Mouse (Mus musculus): ENCODE measurements around the gene Lipt2. TPM values are rescaled to one million over a fixed set of nuclear protein-coding genes. Genes with fewer than 3 reads are reported as not detected.
A peak's percentile ranks its signal among the peaks of the same experiment; 100 is the strongest.

The Lipt2 gene
- polyA plus RNA-seq, 1 experiment from 2014 or later, result 13.8 TPM

DNA sequence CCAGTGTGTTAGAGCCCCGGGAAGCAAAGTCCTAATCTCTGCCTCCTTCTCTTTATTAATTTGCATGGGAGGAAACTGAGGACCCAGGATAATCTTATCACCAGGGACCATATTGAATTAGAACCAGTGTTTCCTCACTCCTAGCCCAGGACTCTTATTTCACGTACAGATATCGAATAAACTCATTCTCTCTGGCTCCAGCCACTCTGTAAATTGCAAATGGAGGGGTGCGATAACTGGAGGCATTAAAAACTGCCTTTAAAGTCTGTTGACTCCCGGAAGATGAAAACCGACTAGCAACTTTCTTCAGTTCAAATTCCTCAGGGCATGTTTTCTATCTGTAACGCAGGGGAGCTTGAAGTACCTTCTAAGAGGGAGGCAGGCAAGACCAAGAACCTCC, 20.3 kb downstream of the Lipt2 start:
- Histone ChIP-seq H3K27me3 (ENCODE audit: control insufficient read depth, insufficient read depth, low read depth, low read length) (peaks cover 2% of the 10 kb centered on the region; the same call in 1 of the 2 replicates), H3K27ac (ENCODE audit: low read length) (no peak overlapping the region), H3K4me3 (ENCODE audit: low read length) (peak overlapping the region; percentile 50; the same call in 1 of the 2 replicates), H3K9me3 (ENCODE audit: control insufficient read depth, low read length) (no peaks in the 10 kb centered on the region), H3K4me1 (replicated peaks; ENCODE audit: control insufficient read depth, insufficient read depth, low read length) (peaks cover 10% of the 10 kb centered on the region), H3K36me3 (ENCODE audit: control insufficient read depth, insufficient read depth, low read length) (no peaks in the 10 kb centered on the region), H3K9ac (ENCODE audit: low read length) (no peak overlapping the region), H3K4me2 (ENCODE audit: low read depth, low read length) (peak overlapping the region; percentile 79)
- ATAC-seq (ENCODE audit: low read depth), result no peak
- 46% methylated on average over 7 of the region's 7 CpGs for WGBS

DNA sequence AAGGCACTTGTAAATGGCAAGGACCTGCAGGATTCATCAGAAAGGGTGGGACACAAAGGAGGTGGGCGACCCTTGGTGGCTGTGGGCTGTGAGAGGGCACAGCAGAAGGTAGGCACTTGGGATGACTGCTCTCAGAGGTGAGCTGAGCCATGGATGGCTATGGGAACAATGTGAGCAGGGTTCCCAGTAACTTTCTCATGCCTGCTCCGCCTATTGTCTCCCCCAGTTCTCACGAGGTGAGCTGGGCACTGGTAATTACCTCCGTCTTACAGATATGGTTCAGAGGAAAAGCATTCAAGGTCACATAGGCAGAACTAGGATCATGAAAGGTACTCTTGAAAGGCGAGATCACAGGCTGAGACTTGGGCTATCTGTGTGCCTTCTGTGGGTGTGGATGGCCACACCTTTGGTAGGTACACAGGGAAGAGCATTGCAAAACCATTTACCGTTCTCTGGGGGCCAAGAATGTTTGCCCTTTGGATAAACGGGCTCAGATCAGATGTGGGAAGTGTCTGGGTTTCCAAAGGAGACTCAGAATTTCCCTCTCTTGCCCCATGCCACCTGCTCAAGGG, 20.8 kb downstream of the Lipt2 start:
- H3K27ac ChIP-seq (ENCODE audit: low read length), result no peak overlapping the region
- no peaks in the 10 kb centered on the region for H3K36me3 ChIP-seq (ENCODE audit: control insufficient read depth, insufficient read depth, low read length)
- peaks cover 2% of the 10 kb centered on the region; the same call in 1 of the 2 replicates for H3K27me3 ChIP-seq (ENCODE audit: control insufficient read depth, insufficient read depth, low read depth, low read length)
- no peak overlapping the region for H3K9ac ChIP-seq (ENCODE audit: low read length)
- no peak overlapping the region for H3K4me3 ChIP-seq (ENCODE audit: low read length)
- peaks cover 10% of the 10 kb centered on the region for H3K4me1 ChIP-seq (replicated peaks; ENCODE audit: control insufficient read depth, insufficient read depth, low read length)
- no peak overlapping the region for H3K4me2 ChIP-seq (ENCODE audit: low read depth, low read length)
- WGBS, result 62% methylated on average over 7 of the region's 7 CpGs
- no peaks in the 10 kb centered on the region for H3K9me3 ChIP-seq (ENCODE audit: control insufficient read depth, low read length)
- ATAC-seq (ENCODE audit: low read depth), result no peak

DNA sequence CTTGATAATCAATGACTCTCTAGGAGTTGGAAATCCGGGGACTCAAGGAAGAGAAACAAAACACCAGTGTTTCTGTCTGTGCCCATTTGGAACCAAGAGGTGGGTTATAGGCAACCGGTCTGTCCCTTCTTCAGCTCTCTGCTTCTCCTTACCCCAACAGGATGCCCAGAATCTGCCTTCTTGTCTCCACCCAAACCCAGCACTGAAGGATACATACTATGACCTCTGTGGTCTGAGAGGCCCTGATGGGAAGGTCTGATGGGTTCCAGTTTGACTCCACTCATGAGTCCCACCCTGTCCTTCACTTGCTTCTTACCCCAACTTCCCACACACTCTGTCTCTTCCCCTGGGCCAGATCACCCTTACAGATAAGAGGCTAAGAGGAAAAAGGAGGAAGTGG, 22.1 kb downstream of the Lipt2 start:
- Histone ChIP-seq H3K4me2 (ENCODE audit: low read depth, low read length) (no peak overlapping the region), H3K27me3 (ENCODE audit: control insufficient read depth, insufficient read depth, low read depth, low read length) (peaks cover 2% of the 10 kb centered on the region; the same call in 1 of the 2 replicates), H3K4me3 (ENCODE audit: low read length) (no peak overlapping the region), H3K9ac (ENCODE audit: low read length) (no peak overlapping the region), H3K9me3 (ENCODE audit: control insufficient read depth, low read length) (no peaks in the 10 kb centered on the region), H3K4me1 (replicated peaks; ENCODE audit: control insufficient read depth, insufficient read depth, low read length) (peaks cover 10% of the 10 kb centered on the region), H3K27ac (ENCODE audit: low read length) (no peak overlapping the region), H3K36me3 (ENCODE audit: control insufficient read depth, insufficient read depth, low read length) (no peaks in the 10 kb centered on the region)
- WGBS, result 80% methylated on average over 2 of the region's 2 CpGs
- ATAC-seq (ENCODE audit: low read depth), result no peak

DNA sequence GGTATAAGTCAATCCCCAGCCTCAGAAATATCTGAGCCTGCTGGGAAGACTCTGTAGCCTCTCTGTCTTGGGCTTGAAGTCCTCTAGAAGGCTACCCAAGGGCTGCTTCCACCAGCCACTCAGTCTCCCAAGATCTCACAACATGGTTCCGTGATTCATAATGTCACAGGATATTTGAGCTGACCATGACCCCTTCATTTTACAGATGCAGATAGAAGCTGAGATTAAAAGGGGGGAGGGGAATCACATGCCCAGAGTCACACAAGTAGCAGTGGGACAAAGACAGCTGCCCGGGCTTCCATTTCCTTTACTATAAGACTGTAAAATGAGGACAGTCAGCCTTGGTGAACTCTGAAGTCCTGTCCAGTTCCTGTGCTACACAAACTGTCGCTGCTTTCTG, 22.5 kb downstream of the Lipt2 start:
- ATAC-seq (ENCODE audit: low read depth), result no peak
- H3K4me3 ChIP-seq (ENCODE audit: low read length), result no peak overlapping the region
- no peak overlapping the region for H3K4me2 ChIP-seq (ENCODE audit: low read depth, low read length)
- H3K9me3 ChIP-seq (ENCODE audit: control insufficient read depth, low read length), result no peaks in the 10 kb centered on the region
- H3K4me1 ChIP-seq (replicated peaks; ENCODE audit: control insufficient read depth, insufficient read depth, low read length), result peaks cover 10% of the 10 kb centered on the region
- H3K27me3 ChIP-seq (ENCODE audit: control insufficient read depth, insufficient read depth, low read depth, low read length), result peaks cover 2% of the 10 kb centered on the region; the same call in 1 of the 2 replicates
- no peaks in the 10 kb centered on the region for H3K36me3 ChIP-seq (ENCODE audit: control insufficient read depth, insufficient read depth, low read length)
- 72% methylated on average over 3 of the region's 3 CpGs for WGBS
- H3K9ac ChIP-seq (ENCODE audit: low read length), result no peak overlapping the region
- H3K27ac ChIP-seq (ENCODE audit: low read length), result no peak overlapping the region

DNA sequence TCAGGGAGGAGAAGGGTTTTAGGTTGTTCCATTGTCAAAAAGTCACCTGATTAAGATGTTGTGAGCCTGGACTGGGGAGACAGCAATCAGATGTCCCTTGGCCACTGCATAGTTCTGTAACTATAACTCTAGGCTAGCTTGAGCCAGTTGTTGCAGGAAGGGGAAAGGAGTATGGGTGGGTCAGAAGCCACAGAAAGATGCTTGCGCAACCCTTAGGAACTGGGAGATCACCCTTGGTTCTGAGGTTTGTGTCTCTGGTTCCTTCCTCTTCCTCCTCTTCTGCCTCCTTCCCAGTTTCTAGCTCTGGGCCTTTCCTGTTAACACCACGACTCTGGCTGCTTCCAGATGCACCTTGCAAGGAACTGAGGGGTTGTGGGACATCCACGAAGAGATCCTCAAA, 23.3 kb downstream of the Lipt2 start:
- H3K4me3 ChIP-seq (ENCODE audit: low read length), result no peak overlapping the region
- H3K4me1 ChIP-seq (replicated peaks; ENCODE audit: control insufficient read depth, insufficient read depth, low read length), result peaks cover 10% of the 10 kb centered on the region
- H3K9ac ChIP-seq (ENCODE audit: low read length), result no peak overlapping the region
- H3K27ac ChIP-seq (ENCODE audit: low read length), result no peak overlapping the region
- H3K9me3 ChIP-seq (ENCODE audit: control insufficient read depth, low read length), result no peaks in the 10 kb centered on the region
- no peak overlapping the region for H3K4me2 ChIP-seq (ENCODE audit: low read depth, low read length)
- no peaks in the 10 kb centered on the region for H3K36me3 ChIP-seq (ENCODE audit: control insufficient read depth, insufficient read depth, low read length)
- peaks cover 2% of the 10 kb centered on the region; the same call in 1 of the 2 replicates for H3K27me3 ChIP-seq (ENCODE audit: control insufficient read depth, insufficient read depth, low read depth, low read length)
- no peak for ATAC-seq (ENCODE audit: low read depth)
- WGBS, result 77% methylated on average over 3 of the region's 3 CpGs

DNA sequence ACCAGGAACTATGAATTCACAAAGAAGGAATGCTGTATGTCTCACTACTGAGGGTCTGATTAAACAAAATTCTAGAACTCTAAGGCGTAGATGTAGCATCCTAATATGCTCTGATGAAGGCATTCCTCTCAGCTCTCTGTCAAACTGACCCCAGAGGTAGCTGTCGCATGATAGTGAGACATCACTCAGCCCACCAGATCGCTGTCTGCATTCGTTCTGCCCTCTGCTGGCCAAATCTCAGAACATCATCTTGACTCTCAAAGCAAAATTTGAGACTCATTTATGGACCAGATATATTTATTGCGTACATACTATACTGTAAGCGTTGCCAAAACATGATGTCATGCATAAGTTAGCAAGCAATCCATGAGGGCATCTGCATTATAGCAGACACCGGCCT, 28.5 kb downstream of the Lipt2 start:
- Histone ChIP-seq H3K27me3 (ENCODE audit: control insufficient read depth, insufficient read depth, low read depth, low read length) (no peaks in the 10 kb centered on the region), H3K27ac (ENCODE audit: low read length) (no peak overlapping the region), H3K9ac (ENCODE audit: low read length) (no peak overlapping the region), H3K4me2 (ENCODE audit: low read depth, low read length) (no peak overlapping the region), H3K36me3 (ENCODE audit: control insufficient read depth, insufficient read depth, low read length) (no peaks in the 10 kb centered on the region), H3K4me3 (ENCODE audit: low read length) (no peak overlapping the region), H3K4me1 (replicated peaks; ENCODE audit: control insufficient read depth, insufficient read depth, low read length) (no peaks in the 10 kb centered on the region), H3K9me3 (ENCODE audit: control insufficient read depth, low read length) (no peaks in the 10 kb centered on the region)
- WGBS, result 14% methylated on average over 7 of the region's 7 CpGs
- ATAC-seq (ENCODE audit: low read depth), result no peak; the same call in 1 of the 2 replicates

DNA sequence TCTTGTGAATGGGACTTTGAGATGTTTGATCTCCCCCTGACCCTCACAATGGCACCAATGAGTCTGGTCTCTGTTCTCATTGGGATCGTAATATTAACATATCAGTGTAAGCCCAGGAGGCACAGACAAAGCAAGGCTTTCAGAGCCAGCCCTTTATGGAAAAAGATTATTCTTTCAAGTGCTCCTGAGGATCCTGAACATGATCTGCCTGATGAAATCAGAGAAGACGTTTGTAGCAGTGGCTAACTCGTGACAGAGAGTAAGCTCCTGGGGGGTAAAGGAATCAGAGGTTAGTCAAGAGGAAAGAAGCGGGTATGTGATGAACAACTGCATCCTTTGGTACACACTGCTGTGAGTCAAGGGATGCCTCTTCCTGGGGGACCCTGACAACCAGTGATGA, 31.1 kb downstream of the Lipt2 start:
- 51% methylated on average over 4 of the region's 4 CpGs for WGBS

DNA sequence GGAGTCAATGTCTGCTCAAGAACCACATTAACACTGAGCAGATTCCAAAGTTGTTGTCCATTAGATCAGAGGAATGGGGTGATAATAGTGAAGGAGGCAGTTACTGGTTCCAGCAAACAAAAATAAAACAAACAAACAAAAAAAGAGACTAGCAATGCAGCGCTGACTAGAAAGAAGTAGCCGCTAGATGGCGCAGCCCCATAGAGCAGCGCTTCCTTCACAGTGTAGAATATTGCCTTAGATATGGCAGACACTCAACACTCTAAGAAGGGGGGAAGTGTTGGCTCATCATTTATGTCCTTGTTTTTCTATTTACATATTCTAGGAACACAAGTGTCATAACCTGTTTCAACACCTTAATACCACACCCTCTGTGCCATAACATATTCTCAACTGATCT, 31.7 kb downstream of the Lipt2 start:
- no peak overlapping the region for H3K27ac ChIP-seq (ENCODE audit: low read length)
- no peaks in the 10 kb centered on the region for H3K9me3 ChIP-seq (ENCODE audit: control insufficient read depth, low read length)
- H3K4me2 ChIP-seq (ENCODE audit: low read depth, low read length), result no peak overlapping the region
- H3K36me3 ChIP-seq (ENCODE audit: control insufficient read depth, insufficient read depth, low read length), result no peaks in the 10 kb centered on the region
- peak; percentile 45; the same call in 1 of the 2 replicates for ATAC-seq (ENCODE audit: low read depth)
- 7% methylated on average over 4 of the region's 4 CpGs for WGBS
- H3K4me3 ChIP-seq (ENCODE audit: low read length), result no peak overlapping the region
- no peak overlapping the region for H3K9ac ChIP-seq (ENCODE audit: low read length)
- H3K27me3 ChIP-seq (ENCODE audit: control insufficient read depth, insufficient read depth, low read depth, low read length), result no peaks in the 10 kb centered on the region
- H3K4me1 ChIP-seq (replicated peaks; ENCODE audit: control insufficient read depth, insufficient read depth, low read length), result no peaks in the 10 kb centered on the region

More for the DNA sequence above, 31.1 kb downstream of the Lipt2 start:
- Histone ChIP-seq H3K9ac (ENCODE audit: low read length) (no peak overlapping the region), H3K4me3 (ENCODE audit: low read length) (no peak overlapping the region), H3K27me3 (ENCODE audit: control insufficient read depth, insufficient read depth, low read depth, low read length) (no peaks in the 10 kb centered on the region), H3K4me1 (replicated peaks; ENCODE audit: control insufficient read depth, insufficient read depth, low read length) (no peaks in the 10 kb centered on the region), H3K27ac (ENCODE audit: low read length) (no peak overlapping the region), H3K4me2 (ENCODE audit: low read depth, low read length) (no peak overlapping the region), H3K9me3 (ENCODE audit: control insufficient read depth, low read length) (no peaks in the 10 kb centered on the region), H3K36me3 (ENCODE audit: control insufficient read depth, insufficient read depth, low read length) (no peaks in the 10 kb centered on the region)
- ATAC-seq (ENCODE audit: low read depth), result no peak

DNA sequence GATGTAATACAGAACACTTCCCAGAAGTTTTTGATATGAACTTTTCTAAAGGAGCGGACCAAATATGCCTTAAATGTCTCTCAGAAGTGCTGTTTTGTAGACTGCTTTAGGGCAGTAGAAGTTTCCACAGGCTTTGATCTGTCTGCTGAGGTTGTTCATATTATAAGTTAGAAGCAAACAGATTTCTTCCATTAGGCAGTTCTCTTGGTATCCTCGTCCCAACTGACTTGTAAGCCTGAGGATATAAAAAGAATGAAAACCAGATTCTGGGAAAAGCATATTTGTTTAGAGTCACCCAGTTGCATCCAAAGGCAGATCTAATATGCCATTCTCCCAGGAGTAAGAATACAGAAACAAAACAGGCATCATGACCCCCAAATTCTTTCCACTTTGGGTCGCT, 42.1 kb downstream of the Lipt2 start:
- Histone ChIP-seq H3K36me3 (ENCODE audit: control insufficient read depth, insufficient read depth, low read length) (no peaks in the 10 kb centered on the region), H3K4me3 (ENCODE audit: low read length) (no peak overlapping the region), H3K4me1 (replicated peaks; ENCODE audit: control insufficient read depth, insufficient read depth, low read length) (no peaks in the 10 kb centered on the region), H3K9me3 (ENCODE audit: control insufficient read depth, low read length) (no peaks in the 10 kb centered on the region), H3K27ac (ENCODE audit: low read length) (no peak overlapping the region), H3K27me3 (ENCODE audit: control insufficient read depth, insufficient read depth, low read depth, low read length) (no peaks in the 10 kb centered on the region), H3K9ac (ENCODE audit: low read length) (no peak overlapping the region), H3K4me2 (ENCODE audit: low read depth, low read length) (no peak overlapping the region)
- ATAC-seq (ENCODE audit: low read depth), result no peak
- 84% methylated on average over 3 of the region's 3 CpGs for WGBS

DNA sequence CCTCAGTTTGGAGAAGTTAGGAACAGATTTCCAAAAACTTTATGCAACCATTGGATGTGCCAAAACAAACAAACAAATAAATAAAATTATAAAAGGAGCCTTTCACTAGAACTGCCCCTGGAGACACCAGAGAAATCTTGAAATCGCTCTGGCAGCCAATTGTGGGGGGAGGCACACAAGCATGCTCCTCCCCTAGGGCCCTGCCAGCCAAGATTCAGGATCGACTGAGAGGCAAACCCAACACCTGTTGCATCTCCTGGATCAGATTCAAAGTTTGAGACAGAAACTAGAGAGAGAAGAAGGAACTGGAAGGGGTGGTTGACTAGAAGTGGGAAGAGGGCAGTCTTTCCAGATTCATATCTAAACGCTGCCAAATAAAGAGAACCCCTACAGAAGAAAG, 44.5 kb downstream of the Lipt2 start:
- Histone ChIP-seq H3K27me3 (ENCODE audit: control insufficient read depth, insufficient read depth, low read depth, low read length) (no peaks in the 10 kb centered on the region), H3K4me1 (replicated peaks; ENCODE audit: control insufficient read depth, insufficient read depth, low read length) (no peaks in the 10 kb centered on the region), H3K4me2 (ENCODE audit: low read depth, low read length) (no peak overlapping the region), H3K4me3 (ENCODE audit: low read length) (no peak overlapping the region), H3K9me3 (ENCODE audit: control insufficient read depth, low read length) (no peaks in the 10 kb centered on the region), H3K27ac (ENCODE audit: low read length) (no peak overlapping the region), H3K36me3 (ENCODE audit: control insufficient read depth, insufficient read depth, low read length) (no peaks in the 10 kb centered on the region), H3K9ac (ENCODE audit: low read length) (no peak overlapping the region)
- no peak for ATAC-seq (ENCODE audit: low read depth)
- 57% methylated on average over 3 of the region's 3 CpGs for WGBS

All from lung, embryonic 16.5 days (tissue).